Mouse (Mus musculus): ENCODE measurements around the gene Nek11.

Gene Nek11

DNA sequence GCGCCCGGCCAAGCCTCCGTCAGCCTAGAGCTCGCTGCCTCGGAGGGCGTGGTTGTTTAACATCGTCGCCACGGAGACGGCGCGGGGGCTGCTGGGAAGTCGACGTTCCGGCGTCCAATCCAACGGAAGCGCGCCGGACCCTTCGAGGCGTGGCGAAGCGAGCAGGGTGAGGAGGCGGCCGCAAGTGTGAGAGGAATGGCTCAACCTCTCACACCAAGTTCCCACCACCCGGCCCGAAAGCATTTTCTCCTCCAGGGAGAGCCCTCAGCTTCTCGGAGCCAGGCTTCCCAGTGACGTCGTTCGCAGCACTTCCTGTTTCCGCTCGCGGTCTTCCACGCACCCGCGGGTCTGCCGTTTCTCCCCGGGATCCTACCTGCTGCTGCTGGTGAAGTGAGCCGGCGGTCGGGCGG is at the start of gene Nek11, which contains the start of gene Aste1:
Nek11 (minus strand) TSS at position 307 of the 410 bp plus-strand sequence.
Aste1 (plus strand) TSS at position 175 of the 410 bp plus-strand sequence.
- POLR2A ChIA-PET: interaction anchor here (0.5 to 3.3 kb wide), 16 partner anchors 10 to 1128 kb away, joined by 3 to 22 read pairs (median 4); partner anchors contain the start of gene Nudt16 (in 1 of the 4)
- CTCF ChIA-PET: interaction anchor here in 1 of 4 experiments (0.8 to 1.3 kb wide), 2 partner anchors 462 to 825 kb away, joined by 4 to 6 read pairs; no protein-coding TSS in a partner anchor

DNA sequence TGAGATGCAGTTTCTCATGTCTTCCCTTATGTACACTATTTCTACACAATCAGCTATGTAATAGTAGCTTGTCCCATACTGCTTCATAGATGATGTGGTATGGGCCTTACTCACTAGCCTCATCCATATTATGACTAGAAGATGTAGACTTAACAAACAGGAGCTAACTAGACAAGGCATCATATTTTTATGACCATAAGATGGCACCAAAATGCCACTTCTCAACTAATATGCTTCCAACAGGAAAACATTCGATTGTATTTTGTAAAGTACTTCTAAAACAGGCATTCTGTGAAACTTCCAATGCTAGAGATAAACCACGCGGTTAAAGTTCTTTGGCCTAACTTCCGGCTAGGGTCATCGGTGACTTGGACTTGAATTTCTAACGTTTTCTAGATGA is 13.2 kb upstream of the Nek11 start:
- ChIA-PET POLR2A (interaction anchor here in 2 of 4 experiments (0.7 to 1.6 kb wide), 6 partner anchors 12 to 399 kb away, joined by 3 to 5 read pairs (median 4); partner anchors contain the start of genes Aste1 (in 2 of the 2) and Nek11 (in 2 of the 2)), CTCF (no interaction called here)

DNA sequence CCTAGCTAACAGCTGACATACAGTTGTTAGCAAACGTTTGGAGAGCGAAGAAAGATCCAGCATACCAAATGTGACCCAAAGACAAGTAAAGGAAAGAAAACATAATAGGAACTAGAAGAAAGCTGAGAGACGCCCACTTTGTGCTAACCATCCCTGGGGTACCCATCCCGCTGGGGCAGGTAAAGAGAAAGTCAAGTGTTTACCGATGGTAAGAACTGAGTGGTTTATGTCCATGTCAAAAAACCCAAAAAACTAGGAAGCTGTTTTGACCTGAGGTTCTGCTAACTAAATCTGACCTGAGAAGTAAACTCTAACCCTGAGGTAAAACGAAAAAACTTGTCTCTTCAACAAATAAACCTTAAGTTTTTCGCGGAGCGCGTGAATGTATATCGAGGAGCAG is 604 bp downstream of the Nek11 start:
- ChIA-PET POLR2A (interaction anchor here in 3 of 4 experiments (0.6 to 3.3 kb wide), 13 partner anchors 11 to 1127 kb away, joined by 3 to 22 read pairs (median 4); partner anchors contain the start of gene Nudt16 (in 1 of the 3)), CTCF (interaction anchor here in 1 of 4 experiments (1.3 kb wide), 1 partner anchor 825 kb away, joined by 6 read pairs; no protein-coding TSS in a partner anchor)

DNA sequence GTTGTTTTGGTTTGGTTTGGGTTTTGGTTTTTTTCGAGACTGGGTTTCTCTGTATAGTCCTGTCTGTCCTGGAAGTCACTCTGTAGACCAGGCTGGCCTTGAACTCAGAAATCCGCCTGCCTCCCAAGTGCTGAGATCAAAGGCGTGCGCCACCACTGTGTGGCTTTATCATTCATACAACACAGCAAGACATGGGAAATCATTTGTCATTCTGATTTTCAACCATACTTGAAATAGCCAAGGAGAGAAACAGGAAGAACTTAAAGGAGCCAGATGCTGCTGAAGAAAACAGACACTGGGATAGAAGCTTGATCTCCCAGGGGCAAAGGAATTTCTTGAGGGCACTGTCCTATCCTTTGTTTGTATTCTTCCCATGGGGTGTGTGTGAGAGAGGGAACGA is 4.7 kb downstream of the Nek11 start:
- ChIA-PET POLR2A (interaction anchor here in 2 of 4 experiments (0.5 to 0.7 kb wide), 2 partner anchors 11 to 575 kb away, joined by 3 to 4 read pairs; no protein-coding TSS in a partner anchor), CTCF (interaction anchor here in 1 of 4 experiments (1.4 kb wide), 1 partner anchor 722 kb away, joined by 4 read pairs; no protein-coding TSS in a partner anchor)

DNA sequence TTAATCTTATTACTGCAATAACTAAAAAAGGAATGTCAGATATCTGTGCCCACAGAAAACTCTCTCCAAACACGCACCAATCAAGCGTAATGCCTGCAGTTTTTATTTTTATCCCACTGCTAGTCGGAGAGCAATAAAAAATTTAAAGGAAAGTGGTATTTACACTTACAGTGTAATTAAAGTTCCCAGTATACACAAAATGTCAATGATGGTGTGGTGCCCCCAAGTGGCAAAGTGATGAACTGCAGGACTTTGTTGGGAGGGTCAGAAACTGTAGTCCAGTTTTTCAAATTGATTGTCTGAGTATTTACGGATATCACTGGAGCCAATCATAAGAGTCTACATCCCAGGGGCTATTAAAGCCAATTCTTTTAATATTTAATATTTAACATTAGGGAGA is 6.0 kb downstream of the Nek11 start:
- CTCF ChIA-PET: interaction anchor here in 1 of 4 experiments (0.7 to 1.2 kb wide), 2 partner anchors 650 to 815 kb away, joined by 3 read pairs; no protein-coding TSS in a partner anchor
- POLR2A ChIA-PET: no interaction called here

DNA sequence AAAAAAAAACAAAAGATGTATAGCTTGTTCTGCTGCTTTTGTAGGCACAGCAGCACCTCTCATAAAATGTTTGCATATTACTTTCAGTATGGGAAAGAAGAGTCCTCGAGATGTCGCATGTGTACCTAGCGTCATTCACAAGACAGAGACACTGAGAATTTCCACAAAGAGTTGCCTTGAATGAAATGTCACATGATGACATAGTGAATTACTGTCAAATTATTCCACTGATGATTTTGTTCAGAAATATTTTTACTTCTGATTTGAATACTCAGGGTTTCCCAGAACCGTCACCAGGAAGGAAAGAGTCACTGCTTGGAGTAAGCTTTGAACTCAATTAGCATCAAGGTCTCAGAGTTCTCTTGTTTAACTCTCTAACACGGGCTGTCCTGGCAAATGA is 7.9 kb downstream of the Nek11 start:
- POLR2A ChIA-PET: no interaction called here
- CTCF ChIA-PET: interaction anchor here in 2 of 4 experiments (0.6 kb wide), 2 partner anchors 517 to 813 kb away, joined by 3 to 4 read pairs; no protein-coding TSS in a partner anchor

DNA sequence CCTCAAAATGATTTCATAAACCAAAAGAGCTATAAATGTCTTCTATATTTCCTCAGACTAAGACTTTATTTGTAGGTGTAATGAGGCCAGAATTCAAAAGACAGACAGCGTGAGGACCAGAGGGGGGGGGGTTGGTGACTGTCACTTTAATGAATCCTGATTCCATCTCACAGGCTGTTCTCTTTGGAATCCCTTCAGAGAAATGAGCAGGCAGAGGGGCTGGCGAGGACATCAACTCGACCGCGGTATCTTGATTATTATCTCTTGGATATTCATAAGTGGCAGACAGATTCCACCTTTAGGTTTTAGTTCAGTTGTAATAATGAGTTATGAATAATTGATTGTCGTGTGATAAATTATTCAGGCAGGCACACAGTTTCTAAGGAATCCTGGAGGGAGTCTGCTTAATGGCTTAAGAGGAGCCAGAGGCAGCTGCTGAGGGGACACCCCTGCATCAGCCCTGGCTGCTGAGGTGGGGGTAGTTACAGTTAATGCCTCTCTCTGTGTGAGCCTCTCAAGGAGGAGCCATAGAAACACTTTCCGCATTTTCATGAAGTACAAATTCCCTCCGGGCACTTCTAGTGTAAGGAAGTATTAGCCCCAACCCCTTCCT is 15.7 kb downstream of the Nek11 start:
- CTCF ChIA-PET: interaction anchor here in 1 of 4 experiments (1.1 kb wide), 1 partner anchor 969 kb away, joined by 3 read pairs; no protein-coding TSS in a partner anchor
- POLR2A ChIA-PET: no interaction called here

DNA sequence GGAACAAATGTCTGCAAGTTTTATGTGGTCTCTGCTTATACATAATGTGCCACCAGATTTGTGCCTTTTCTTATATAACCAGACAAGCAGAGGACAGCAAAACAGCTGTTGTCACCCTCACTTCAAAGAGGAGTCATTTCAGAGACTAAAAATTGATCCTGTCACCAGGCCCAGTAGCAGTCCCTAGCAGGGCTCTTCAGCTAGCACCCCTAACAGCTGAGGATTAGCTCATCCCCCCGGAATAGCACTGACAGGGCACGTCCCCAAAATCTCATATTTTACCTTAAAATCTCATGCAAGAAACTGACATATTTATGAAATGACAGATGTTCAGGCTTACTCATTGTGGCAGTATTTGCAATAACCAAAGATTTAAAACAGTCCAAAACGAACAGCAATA is 17.7 kb downstream of the Nek11 start:
- ChIA-PET CTCF (no interaction called here), POLR2A (interaction anchor here in 1 of 4 experiments (2.4 kb wide), 1 partner anchor 18 kb away, joined by 8 read pairs; the partner anchor contains the start of genes Aste1 and Nek11)

DNA sequence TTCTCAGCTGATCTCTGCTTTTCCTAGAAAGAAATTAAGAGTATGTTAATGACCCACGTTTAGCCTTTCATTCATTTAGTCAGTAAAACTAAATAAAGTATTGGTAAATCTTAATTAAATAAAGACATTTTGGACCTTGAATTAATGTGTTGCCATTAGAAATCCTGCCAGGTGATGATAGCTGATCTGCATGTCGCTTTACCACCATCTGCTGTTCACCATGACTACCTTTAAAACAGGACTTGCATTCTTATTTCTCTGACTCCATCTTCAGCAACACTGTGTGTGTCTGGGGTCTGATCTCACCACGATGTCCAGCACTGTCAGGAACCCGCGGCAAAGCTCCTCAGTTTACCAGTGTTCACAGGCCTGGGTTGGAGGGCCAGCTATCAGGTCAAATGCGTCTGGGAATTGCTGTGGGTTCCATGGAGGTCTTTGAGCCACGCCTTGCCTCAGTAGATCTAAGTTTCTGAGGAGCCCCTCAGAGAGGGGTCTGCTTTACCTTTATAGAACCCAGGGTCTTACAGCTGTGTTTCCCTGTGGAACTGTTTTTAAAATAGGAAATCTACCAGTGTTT is 18.3 kb downstream of the Nek11 start:
- ChIA-PET CTCF (interaction anchor here in 2 of 4 experiments (0.6 kb wide), 2 partner anchors 786 to 933 kb away, joined by 3 read pairs; no protein-coding TSS in a partner anchor), POLR2A (interaction anchor here in 1 of 4 experiments (2.4 kb wide), 1 partner anchor 19 kb away, joined by 8 read pairs; the partner anchor contains the start of genes Aste1 and Nek11)

DNA sequence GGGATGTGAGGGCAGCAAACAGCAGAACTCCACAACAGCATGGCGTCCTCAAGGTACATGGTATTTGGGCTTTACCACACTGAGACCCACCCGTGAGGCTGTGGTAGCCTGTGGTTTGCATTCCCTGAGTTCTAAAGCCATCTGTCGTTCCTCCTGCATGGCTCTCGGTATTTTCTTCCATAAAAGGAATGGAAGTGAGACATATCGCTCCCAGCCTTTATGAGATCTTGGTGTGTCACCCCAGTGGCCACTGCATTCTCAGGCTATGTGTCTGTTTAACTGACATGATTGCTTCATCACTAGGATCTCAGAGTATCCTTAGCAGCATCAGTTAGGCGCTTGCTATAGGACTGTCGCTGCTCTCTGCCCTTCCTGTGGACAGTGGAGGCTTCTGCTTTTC is 18.9 kb downstream of the Nek11 start:
- CTCF ChIA-PET: interaction anchor here in 2 of 4 experiments (0.5 to 0.6 kb wide), 3 partner anchors 225 to 933 kb away, joined by 3 read pairs; no protein-coding TSS in a partner anchor
- POLR2A ChIA-PET: no interaction called here

DNA sequence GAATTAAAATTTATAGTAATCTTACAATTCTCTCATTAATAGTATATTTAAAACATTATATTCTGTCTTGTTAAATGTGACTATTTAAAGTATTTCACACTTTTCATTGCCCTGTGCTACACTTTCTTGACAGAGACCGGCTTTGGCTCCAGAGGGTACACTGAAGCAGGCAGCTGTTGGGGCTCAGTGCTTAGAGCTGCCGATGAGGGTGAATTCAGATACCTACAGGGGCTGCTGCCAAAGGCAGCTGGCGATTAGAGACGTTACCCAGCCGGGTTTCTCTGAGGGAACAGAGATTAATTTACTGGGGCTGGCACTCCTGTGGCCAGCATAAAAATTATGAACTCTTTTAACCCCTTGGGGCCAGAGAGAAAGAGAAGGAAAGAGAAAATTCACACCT is 21.0 kb downstream of the Nek11 start:
- CTCF ChIA-PET: no interaction called here
- POLR2A ChIA-PET: interaction anchor here in 1 of 4 experiments (0.6 kb wide), 1 partner anchor 245 kb away, joined by 3 read pairs; no protein-coding TSS in a partner anchor

DNA sequence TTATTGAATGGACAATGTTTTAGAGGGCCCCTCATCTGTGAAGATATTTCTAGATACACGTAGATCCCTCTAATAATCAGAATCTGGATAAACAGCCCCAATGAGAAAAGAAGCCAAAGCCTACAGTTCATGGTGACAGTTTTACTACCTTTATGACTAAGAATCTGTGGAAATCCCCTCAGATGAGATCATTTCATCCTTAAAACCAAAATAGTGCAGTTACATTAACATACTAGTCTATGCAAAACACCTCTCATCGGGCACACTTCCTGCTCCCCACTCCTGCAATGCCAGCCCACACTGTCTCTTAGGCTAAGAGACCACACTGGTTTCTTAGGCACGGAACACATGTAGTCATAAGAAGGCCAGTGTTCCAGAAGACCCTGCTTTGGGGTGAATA is 26.7 kb downstream of the Nek11 start:
- ChIA-PET CTCF (no interaction called here), POLR2A (no interaction called here)

DNA sequence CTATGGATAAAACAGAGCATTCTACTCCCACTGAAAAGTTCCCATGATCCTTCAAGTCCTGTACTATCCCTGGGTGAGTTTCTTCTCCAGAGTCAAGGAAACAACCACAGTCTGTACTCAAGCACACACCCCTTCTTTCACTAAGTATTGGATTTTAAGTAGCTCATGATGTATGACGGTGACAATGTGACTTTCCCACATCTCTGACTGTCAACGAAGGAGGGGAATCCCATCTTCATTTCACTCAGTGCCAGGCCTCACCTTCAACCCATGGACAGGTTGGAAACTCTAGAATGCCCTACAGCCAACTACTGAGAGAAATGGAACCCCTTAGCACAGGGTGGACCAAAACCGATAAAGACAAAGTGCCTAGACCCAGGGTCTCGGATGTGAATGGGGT is 29.1 kb downstream of the Nek11 start:
- ChIA-PET POLR2A (interaction anchor here in 1 of 4 experiments (0.6 kb wide), 1 partner anchor 471 kb away, joined by 3 read pairs; no protein-coding TSS in a partner anchor), CTCF (no interaction called here)

DNA sequence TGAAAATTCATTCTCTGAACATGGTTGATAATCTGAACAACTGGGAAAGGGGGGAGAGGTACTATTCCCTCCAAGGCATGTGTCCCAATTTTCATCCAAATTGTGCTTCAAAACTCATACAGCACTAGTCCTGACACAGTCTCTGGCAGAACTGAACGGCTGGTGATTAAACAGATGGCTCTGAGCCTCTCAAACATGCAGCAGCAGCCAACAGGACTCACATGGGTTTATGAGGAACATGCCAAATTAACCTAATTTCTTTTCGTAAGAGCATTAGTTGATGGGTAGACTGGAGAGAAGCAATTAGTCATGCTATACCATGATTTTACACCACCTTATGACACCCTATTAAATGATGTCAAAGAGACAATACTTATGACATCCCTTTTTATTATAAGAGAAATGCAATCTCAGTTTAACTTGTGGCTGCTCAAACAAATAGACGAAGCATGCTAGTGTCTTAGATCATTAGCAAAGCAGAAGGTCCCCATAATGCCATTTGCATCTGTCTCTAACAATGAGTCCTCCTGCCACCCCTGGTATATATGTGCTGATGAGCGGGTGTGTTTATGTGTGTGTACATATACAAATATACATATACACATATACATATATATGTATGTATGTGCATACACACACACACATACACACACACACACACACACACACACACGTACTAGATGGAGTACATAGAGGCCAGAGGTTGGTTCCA is 31.6 kb downstream of the Nek11 start:
- ChIA-PET CTCF (no interaction called here), POLR2A (no interaction called here)

DNA sequence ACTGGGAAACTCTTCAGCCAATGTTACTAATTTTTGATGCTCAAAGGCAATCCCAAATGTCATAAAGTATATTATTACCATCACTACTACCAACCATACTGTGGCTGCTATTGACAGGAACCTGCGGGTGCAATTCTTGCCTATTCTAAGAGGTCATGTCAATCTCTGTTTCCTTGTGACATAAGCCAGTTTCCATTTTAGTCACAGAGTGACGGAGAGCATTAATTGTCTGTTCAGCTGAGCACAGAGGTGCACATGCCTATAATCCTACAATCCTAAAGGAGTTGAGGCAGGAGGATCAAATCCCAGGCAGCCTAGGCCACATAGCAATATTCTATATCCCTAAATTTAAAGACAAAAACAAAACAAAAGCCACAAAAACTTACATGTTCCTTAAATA is 33.1 kb downstream of the Nek11 start:
- ChIA-PET POLR2A (no interaction called here), CTCF (no interaction called here)

DNA sequence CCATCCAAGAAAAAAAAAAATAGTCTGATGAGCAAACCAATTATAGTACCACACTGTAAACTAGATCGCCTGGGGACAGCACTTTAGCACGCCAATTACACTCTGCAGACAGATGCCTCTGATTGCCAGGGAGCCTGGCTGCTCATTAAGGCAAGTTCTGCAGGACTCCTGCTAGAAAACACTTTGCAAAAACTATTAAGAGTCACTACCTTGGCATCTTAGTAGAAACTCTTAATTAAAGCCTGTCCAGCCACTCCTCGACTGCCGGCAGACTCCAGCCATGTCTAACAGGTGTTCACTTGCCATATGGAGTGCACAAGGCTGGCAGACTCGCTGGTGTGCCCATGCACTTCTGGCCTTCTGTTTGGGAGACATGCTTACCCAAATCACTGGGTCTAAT is 46.3 kb downstream of the Nek11 start:
- CTCF ChIA-PET: no interaction called here
- POLR2A ChIA-PET: no interaction called here

DNA sequence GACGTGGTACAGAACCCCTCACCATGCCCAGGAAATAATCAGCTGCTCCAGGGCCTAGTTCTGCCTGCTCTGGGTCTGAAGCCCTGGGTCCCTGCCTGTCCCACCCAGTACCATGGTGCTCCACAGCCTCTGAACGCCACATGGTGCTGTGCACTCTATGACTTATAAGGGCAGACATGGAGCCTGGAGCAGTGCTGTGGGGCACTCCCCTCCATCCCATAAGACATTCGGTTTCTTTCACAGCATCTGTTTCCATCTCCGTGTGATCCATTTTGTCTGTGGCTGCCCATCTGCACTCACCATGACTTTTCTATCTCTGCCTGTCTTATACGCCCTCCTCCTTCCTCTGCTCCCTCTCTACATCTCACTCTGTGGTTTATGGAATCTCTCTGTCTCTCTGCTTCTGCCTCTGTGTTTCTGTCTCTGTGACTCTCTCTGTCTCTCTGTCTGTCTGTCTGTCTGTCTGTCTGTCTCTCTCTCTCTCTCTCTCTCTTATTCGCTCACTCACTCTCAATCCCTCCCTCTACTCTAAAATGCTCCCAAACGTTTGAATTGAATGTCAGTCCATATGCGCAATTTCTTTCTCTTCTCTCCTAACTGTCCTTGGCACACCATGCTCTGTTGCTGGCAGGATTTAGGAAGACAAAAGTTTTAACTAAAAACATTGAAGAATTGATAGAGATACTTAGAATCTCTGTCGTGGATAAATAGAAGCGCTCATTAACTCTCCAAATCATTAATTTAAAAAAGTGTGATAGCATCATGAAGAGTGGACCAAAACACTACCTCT is 46.9 kb downstream of the Nek11 start:
- CTCF ChIA-PET: interaction anchor here in 1 of 4 experiments (0.7 kb wide), 1 partner anchor 810 kb away, joined by 3 read pairs; no protein-coding TSS in a partner anchor
- POLR2A ChIA-PET: no interaction called here

DNA sequence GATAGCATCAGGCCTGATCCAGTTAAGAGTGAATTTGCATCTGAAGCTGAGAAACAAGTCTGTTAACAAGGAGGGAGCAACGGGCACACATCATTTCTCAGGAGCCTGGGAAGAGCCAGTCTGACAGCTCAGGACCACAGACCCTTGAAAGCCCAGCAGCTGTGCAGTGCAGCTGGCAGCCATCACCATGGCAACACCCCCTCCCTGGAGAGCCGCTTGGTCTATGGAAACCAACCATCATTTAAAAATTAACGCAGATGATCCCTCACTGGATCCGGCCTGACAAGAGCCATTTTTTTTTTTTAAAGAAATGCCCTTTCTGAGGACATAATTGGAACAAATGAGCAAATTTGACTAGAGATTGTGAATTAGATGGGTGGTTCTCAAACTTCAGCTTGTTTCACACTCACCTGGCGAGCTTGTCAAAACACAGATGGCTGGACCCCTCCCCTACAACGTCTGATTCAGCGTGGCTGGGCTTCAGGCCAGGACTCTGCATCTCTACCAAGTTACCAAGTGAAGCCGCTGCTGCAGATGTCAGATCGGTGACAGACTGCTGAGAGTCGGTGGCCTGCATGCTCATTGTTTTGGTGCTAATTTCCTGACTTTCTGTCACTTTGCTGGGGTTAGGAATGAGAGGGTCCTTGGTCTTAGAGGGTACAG is 52.2 kb downstream of the Nek11 start:
- ChIA-PET POLR2A (interaction anchor here in 1 of 4 experiments (0.9 kb wide), 1 partner anchor 12 kb away, joined by 5 read pairs; no protein-coding TSS in a partner anchor), CTCF (no interaction called here)

Measured in embryonic stem cell, embryonic (primary cell).